Mouse (Mus musculus): ENCODE measurements around the gene Grap2.

Gene Grap2

GRCm38 (mm10) chr15:80572291-80572690 lies at the start of gene Grap2:
Gene Grap2, plus strand, starts transcription at chr15:80572594.
- DNase-seq (ENCODE audit: low spot score): no peak

GRCm38 (mm10) chr15:80529955-80530869 lies 42.2 kb upstream of the Grap2 start:
- no peak for DNase-seq (ENCODE audit: low spot score)

DNA sequence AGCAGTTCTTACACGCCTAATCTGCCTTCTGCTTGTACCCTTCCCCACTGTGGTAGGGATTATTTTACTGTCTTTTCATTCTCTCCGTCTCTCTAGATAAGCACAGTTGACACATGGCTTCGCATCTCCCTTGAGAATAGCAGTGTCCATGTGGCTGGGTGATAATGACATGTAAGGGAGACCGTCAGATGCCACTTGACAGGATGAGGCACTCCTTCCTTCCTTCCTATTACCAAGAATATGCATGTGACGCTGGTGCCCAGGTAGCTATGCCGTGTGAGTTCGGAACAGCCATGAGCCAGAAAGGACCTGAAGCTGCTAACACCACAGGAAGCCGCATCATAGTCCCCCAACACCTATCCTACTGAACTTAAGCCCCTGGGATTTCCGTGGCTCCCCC lies 41.4 kb upstream of the Grap2 start:
- no peak for DNase-seq (ENCODE audit: low spot score)

DNA sequence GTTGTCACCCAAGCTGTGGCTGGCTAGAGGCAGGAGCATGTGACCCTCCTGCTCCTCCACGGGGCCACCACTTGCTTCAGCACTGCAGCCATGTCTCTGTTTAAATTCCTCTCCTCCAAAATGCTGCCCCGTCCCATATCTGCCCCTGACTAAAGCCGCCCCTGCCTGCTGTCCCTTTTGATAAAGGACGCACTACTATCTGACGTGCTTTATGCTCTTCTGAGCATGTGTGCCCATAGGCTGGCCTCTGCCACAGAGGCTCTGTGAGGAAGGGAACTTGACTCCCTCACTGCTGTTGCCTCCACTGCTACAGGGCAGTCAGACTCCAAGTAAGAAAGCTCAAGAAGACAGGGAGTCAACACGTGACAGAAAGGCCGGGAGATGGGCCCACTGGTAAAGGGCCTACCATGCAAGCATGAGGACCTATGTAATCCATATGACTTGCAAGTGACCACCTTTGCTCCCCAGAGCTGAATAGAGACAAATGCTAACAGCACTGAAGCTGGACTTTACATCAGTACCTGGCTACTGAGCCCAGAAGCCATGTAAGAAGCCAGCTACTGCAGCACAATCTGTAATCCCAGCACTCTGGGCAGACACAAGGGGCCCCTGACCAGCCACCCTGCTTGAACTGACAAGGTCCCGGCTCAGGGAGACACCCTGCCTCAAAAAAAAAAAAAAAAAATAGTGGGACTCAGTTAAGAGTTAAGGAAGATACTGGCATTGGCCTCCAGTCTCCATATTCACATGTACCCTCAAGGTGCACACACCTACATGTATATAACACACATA lies 39.9 kb upstream of the Grap2 start:
- no peak for DNase-seq (ENCODE audit: low spot score)

- no peak for DNase-seq (ENCODE audit: low spot score)
These were observed 39.1 kb upstream of the Grap2 start for GRCm38 (mm10) chr15:80533274-80533673.

DNA sequence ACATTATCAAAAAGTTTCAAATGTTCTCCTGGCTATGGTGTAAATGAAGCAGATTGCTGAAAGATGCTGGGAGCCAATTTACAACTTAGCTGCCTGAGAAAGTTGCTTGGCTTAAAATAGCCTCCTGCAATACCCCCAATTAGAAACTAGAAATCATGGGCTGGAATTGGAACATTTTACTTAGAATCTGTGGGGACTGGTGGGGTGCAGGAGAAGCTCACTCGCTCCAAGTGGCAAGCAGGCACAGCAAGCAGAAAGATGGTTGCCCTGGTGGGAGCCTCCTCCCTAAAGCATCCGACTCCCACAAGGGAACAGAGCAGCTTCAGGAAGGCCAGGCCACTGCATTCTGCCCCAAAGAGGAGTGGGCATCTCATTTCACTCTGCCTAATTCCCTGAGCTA lies 36.3 kb upstream of the Grap2 start:
- no peak for DNase-seq (ENCODE audit: low spot score)

- no peak for DNase-seq (ENCODE audit: low spot score)
These were observed 34.3 kb upstream of the Grap2 start for GRCm38 (mm10) chr15:80538075-80538474.

- no peak for DNase-seq (ENCODE audit: low spot score)
These were observed 33.6 kb upstream of the Grap2 start for GRCm38 (mm10) chr15:80538671-80539340.

GRCm38 (mm10) chr15:80544115-80544514 lies 28.3 kb upstream of the Grap2 start:
- DNase-seq (ENCODE audit: low spot score): no peak

- DNase-seq (ENCODE audit: low spot score): no peak
These were observed 27.0 kb upstream of the Grap2 start for GRCm38 (mm10) chr15:80545430-80545829.

DNA sequence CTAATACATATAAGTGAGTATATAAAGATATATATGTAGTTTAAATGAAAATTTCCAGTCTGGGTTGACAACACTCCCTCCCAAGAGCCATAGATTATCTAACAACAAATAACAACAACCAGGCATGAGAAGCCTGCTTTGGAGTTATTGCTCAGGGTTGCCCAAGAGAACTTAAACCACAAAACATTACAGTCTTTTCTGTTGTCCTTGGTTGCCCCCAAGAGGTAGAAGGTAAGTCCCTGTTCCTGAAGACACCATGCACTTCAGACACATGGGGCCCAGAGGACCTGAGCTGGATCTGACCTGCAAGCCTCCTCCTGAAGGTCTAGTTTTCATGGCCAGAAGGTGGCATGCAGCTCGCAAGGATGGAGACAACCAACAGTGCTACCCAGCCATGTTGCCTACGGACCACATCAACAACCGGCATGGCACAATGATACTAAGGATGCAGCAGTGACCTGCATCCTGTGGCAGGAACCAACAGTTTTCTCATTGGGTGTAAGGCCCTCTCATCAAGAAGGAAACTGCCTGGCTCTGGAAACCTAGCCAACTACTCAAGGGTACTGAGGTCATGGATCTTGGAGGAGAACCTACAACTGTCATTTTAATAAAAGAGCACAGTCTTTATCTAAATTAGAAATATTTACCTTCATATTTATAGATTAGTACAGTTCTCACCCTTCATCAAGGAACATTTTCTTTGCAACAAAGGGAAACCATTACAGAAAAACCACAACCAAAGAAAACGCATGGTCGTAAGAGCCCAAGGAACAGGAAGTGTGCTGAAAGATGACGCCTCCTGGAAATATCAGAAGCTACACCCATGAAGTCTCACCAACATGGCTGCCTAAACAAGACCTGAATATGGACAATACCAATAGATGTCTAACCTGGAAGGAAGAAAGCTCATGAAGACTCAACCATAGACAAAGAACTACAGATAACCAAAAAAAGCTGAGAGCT lies 17.3 kb upstream of the Grap2 start:
- DNase-seq (ENCODE audit: low spot score): no peak

GRCm38 (mm10) chr15:80556021-80556420 lies 16.4 kb upstream of the Grap2 start:
- DNase-seq (ENCODE audit: low spot score): no peak

DNA sequence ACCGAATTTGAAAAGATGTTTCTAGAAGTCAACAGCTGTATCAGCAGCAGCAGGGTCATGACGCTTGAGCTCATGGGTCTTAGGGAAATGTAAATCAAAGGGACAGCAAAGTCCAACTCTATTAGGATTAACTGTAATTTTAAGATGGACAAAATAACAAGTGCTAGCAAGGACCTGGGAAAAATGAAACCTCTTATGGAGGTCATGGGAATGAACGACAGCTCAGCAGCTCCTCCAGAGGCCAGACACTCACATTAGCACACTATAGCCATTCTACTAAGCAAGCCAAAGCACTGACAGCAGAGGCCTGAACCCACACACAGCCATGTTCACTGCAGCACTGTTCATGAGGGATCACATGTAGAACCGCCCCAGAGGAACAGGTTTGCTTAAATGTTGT lies 14.6 kb upstream of the Grap2 start:
- no peak for DNase-seq (ENCODE audit: low spot score)

DNA sequence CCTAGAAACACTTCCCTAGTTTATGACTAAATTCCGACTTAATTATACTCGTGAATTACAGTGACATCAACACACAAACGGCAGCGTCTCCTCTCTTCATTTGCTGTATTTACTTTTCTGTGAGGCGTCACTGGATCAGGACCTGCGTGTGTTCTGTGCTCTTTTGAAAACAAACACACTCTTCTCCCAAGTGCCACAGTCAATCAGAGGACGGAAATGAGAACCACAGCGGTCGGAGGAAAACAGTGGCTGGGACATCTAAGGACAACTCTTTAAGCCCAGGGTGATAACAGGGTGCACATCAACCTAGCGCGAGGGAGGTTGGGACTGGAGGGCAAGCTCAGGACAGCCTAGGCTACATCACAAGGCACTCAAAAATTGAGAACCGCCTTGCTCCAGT lies 12.9 kb upstream of the Grap2 start:
- no peak for DNase-seq (ENCODE audit: low spot score)

- DNase-seq (ENCODE audit: low spot score): no peak
These were observed 12.4 kb upstream of the Grap2 start for GRCm38 (mm10) chr15:80559978-80560377.

DNA sequence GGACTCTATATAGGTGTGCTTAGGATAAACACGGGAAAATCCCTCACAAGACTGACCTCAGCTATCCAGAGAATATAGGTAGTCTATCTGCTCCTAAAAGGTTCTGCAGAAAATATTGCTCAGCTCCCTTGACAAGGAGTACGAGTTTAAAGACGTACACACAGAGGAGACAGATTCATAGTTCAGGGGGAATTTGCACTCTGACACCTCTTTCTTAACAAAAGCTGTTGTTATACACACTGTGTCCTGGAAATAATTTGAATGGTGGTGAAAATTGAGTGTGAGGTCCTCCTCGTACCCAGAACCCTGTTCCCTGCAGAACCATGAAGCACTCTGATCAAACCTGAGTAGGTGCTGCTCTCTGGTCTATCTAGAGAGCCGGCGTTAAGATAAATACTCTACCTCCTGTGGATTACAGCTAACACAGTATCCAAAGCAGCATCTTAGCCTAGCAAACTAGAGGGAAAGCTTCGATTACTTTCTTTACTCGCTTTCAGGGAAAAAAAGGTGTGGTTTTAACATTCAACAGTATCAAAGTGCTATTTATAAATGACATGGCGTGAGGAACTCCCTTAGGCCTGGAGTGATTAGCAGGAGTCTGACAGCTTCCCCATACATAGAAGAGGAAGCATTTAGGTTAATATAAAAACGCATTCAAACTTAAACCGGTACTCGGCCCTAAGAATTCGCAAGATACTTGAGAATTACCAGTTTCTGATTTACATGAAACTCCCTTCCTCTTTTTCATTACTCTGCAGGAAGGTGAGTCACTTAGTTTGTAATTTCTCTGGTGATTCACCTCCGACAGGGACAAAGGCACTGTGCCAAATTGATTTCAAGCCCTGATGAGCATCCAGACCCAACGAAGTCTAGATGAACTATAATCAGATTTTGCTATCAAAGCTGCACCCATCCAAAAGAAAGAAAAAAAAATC lies 11.5 kb upstream of the Grap2 start:
- DNase-seq (ENCODE audit: low spot score): no peak

- no peak for DNase-seq (ENCODE audit: low spot score)
These were observed 9.9 kb upstream of the Grap2 start for GRCm38 (mm10) chr15:80562446-80562845.

DNA sequence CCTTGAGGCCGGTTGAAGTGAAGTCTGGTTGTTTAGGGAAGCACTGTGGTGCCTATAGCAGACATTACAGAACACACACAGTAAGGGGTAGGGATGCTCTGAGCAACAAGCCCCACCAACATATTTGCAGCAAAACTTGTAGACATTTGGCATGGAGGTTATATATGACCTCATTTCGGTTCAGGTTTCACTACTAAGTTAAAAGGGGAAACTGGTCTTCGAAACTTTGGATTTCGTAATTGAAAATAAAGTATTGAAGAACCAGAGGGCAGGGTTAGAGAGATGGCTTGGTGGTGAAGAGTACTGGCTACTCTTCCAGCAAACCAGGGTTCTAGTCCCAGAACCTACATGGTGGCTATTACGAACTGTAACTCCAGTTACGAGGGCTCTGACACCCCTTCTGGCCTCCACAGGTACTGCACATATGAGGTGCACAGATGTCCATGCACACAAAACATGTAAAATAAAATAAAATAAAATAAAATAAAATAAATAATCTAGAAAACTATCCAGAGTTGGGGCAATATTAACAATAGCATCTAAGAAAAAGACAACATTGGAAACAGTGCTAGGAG lies 8.7 kb upstream of the Grap2 start:
- DNase-seq (ENCODE audit: low spot score): no peak

GRCm38 (mm10) chr15:80565106-80565665 lies 7.2 kb upstream of the Grap2 start, which contains the start of gene Enthd1:
Gene Enthd1, minus strand, starts transcription at chr15:80565156.
- no peak for DNase-seq (ENCODE audit: low spot score)

GRCm38 (mm10) chr15:80566696-80567095 lies 5.7 kb upstream of the Grap2 start:
- no peak for DNase-seq (ENCODE audit: low spot score)

Measured in ovary, postnatal 14 days (tissue).